Mouse (Mus musculus): ENCODE results near the gene Mxi1. TPM values are rescaled to one million over a fixed set of nuclear protein-coding genes. Genes with fewer than 3 reads are reported as not detected.

Gene Mxi1
- total and polyA plus RNA-seq, 3 experiments: 29.0 to 60.9 TPM; not detected in 1

GRCm38 (mm10) chr19:53420924-53421582 lies 110.7 kb downstream of the Mxi1 start (continued):
- TF ChIP-seq MAFK (IDR thresholded peaks at IDR 0.05; ENCODE audit: borderline replicate concordance, low read depth, low read length) (no peak), GABPA (IDR thresholded peaks at IDR 0.05; ENCODE audit: low read depth, low read length) (no peak), POLR2AphosphoS2 (IDR thresholded peaks at IDR 0.05; ENCODE audit: low read length) (no peak; the same call in 1 of the 2 replicates), CHD2 (IDR thresholded peaks at IDR 0.05; ENCODE audit: low read length) (peak; percentile 76), MAZ (IDR thresholded peaks at IDR 0.05; ENCODE audit: low read depth, low read length) (peak; percentile 66; the same call in 1 of the 2 replicates), ETS1 (IDR thresholded peaks at IDR 0.05; ENCODE audit: low read depth, low read length) (no peak; the same call in 1 of the 2 replicates), HCFC1 (IDR thresholded peaks at IDR 0.05; ENCODE audit: low read depth, low read length) (peak; percentile 45; the same call in 1 of the 2 replicates), E2F4 (IDR thresholded peaks at IDR 0.05; ENCODE audit: borderline replicate concordance, low read depth, low read length) (no peak), SIN3A (IDR thresholded peaks at IDR 0.05; ENCODE audit: low read length) (no peak; the same call in none of the 2 replicates), NELFE (IDR thresholded peaks at IDR 0.05; ENCODE audit: low read depth, low read length) (peak; percentile 59), POLR2AphosphoS5 (IDR thresholded peaks at IDR 0.05; ENCODE audit: borderline replicate concordance, low read depth, low read length) (0 out of 2 replicates have a peak, but pooled peaks have one; percentile 34), EP300 (IDR thresholded peaks at IDR 0.05; ENCODE audit: low read depth in 1 of 2, low read length in 2 of 2) (no peak; a peak in 1 of 4 replicates), RCOR1 (IDR thresholded peaks at IDR 0.05; ENCODE audit: low read depth, low read length) (no peak), JUND (IDR thresholded peaks at IDR 0.05; ENCODE audit: low read depth, low read length) (no peak)

GRCm38 (mm10) chr19:53421583-53422188 lies 111.4 kb downstream of the Mxi1 start:
- H3K4me1 ChIP-seq (ENCODE audit: control insufficient read depth in 1 of 2, insufficient read depth in 2 of 2, low read length in 2 of 2): peaks cover 3 to 21% of the 10 kb centered on the region in 2 experiments
- no peak for DNase-seq (ENCODE audit: low read depth, low spot score)
- H3K36me3 ChIP-seq (ENCODE audit: control insufficient read depth in 1 of 2, insufficient read depth in 2 of 2, low read length in 2 of 2): peaks cover 0 to 2% of the 10 kb centered on the region in 2 experiments; a peak in 2 of 4 replicates
- no peaks in the 10 kb centered on the region for H3K9me3 ChIP-seq (replicated peaks; ENCODE audit: insufficient read depth, low read length)
- peak overlapping the region; percentile 40 to 52 for H3K4me3 ChIP-seq (ENCODE audit: control insufficient read depth in 1 of 2, insufficient read depth in 1 of 2, low read depth in 2 of 2, low read length in 2 of 2)
- no peaks in the 10 kb centered on the region for H3K27me3 ChIP-seq (ENCODE audit: control insufficient read depth in 1 of 2, insufficient read depth in 2 of 2, low read length in 2 of 2)
- peak overlapping the region; percentile 53 for H3K9ac ChIP-seq (ENCODE audit: control insufficient read depth, low read depth, low read length, poor library complexity, severe bottlenecking)
- TF ChIP-seq TBP (IDR thresholded peaks at IDR 0.05; ENCODE audit: low read depth, low read length) (peak; percentile 61), POLR2AphosphoS5 (IDR thresholded peaks at IDR 0.05; ENCODE audit: borderline replicate concordance, low read depth, low read length) (no peak), SMC3 (IDR thresholded peaks at IDR 0.05; ENCODE audit: low read depth, low read length) (0 out of 2 replicates have a peak, but pooled peaks have one; percentile 7), CHD2 (IDR thresholded peaks at IDR 0.05; ENCODE audit: low read length) (no peak), ETS1 (IDR thresholded peaks at IDR 0.05; ENCODE audit: low read depth, low read length) (no peak), ZC3H11A (IDR thresholded peaks at IDR 0.05; ENCODE audit: low read depth, low read length) (no peak), KAT2A (conservative IDR thresholded peaks at IDR 0.05; ENCODE audit: low read depth, low read length) (no peak), NRF1 (IDR thresholded peaks at IDR 0.05; ENCODE audit: insufficient read depth, low read depth, low read length, poor library complexity, severe bottlenecking) (peak; percentile 13; the same call in 1 of the 2 replicates), MAFK (IDR thresholded peaks at IDR 0.05; ENCODE audit: borderline replicate concordance, low read depth, low read length) (no peak), USF1 (IDR thresholded peaks at IDR 0.05; ENCODE audit: low read depth, low read length) (no peak), HCFC1 (IDR thresholded peaks at IDR 0.05; ENCODE audit: low read depth, low read length) (0 out of 2 replicates have a peak, but pooled peaks have one; percentile 22), ELF1 (IDR thresholded peaks at IDR 0.05; ENCODE audit: low read depth, low read length) (no peak; the same call in 1 of the 2 replicates), EP300 (IDR thresholded peaks at IDR 0.05; ENCODE audit: low read depth in 1 of 2, low read length in 2 of 2) (0 out of 4 replicates have a peak, but pooled peaks of 1 of the 2 experiments have one; percentile 4), BHLHE40 (IDR thresholded peaks at IDR 0.05; ENCODE audit: borderline replicate concordance, low read depth, low read length) (0 out of 2 replicates have a peak, but pooled peaks have one; percentile 5), ZMIZ1 (IDR thresholded peaks at IDR 0.05; ENCODE audit: low read depth, low read length) (peak; percentile 92), MAX (IDR thresholded peaks at IDR 0.05; ENCODE audit: low read length) (peak; percentile 44; the same call in 1 of the 2 replicates), POLR2A (IDR thresholded peaks at IDR 0.05; ENCODE audit: control insufficient read depth in 1 of 2, insufficient read depth in 1 of 2, low read depth in 1 of 2, low read length in 2 of 2, poor library complexity in 1 of 2) (peak in 1 of 2 experiments; percentile 43; a peak in 2 of 4 replicates), MEF2A (IDR thresholded peaks at IDR 0.05; ENCODE audit: extremely low read depth, insufficient replicate concordance, low read depth, low read length, poor library complexity, severe bottlenecking) (no peak), TCF12 (IDR thresholded peaks at IDR 0.05; ENCODE audit: low read depth, low read length) (no peak)
- H3K27ac ChIP-seq (ENCODE audit: control insufficient read depth, low read depth, low read length): peak overlapping the region; percentile 82
- no peaks in the 10 kb centered on the region for H3K79me2 ChIP-seq (ENCODE audit: control insufficient read depth, insufficient read depth, low read length, poor library complexity)
